Mouse (Mus musculus): ENCODE results near the gene Entpd2. TPM values are rescaled to one million over a fixed set of nuclear protein-coding genes. Genes with fewer than 3 reads are reported as not detected.

Gene Entpd2
- total and polyA plus RNA-seq, 3 experiments: not detected

GRCm38 (mm10) chr2:25398065-25398464, 2.4 kb downstream of the Entpd2 start:
- Histone ChIP-seq H3K36me3 (ENCODE audit: control insufficient read depth in 1 of 2, insufficient read depth in 2 of 2, low read length in 2 of 2) (no peaks in the 10 kb centered on the region), H3K79me2 (ENCODE audit: control insufficient read depth, insufficient read depth, low read length, poor library complexity) (no peaks in the 10 kb centered on the region), H3K4me1 (ENCODE audit: control insufficient read depth in 1 of 2, insufficient read depth in 2 of 2, low read length in 2 of 2) (no peaks in the 10 kb centered on the region), H3K4me3 (ENCODE audit: control insufficient read depth in 1 of 2, insufficient read depth in 1 of 2, low read depth in 2 of 2, low read length in 2 of 2) (no peak overlapping the region), H3K27me3 (ENCODE audit: control insufficient read depth in 1 of 2, insufficient read depth in 2 of 2, low read length in 2 of 2) (peaks cover 4 to 6% of the 10 kb centered on the region in 2 experiments; a peak in 3 of 4 replicates), H3K9ac (ENCODE audit: control insufficient read depth, low read depth, low read length, poor library complexity, severe bottlenecking) (no peak overlapping the region), H3K27ac (ENCODE audit: control insufficient read depth, low read depth, low read length) (no peak overlapping the region), H3K9me3 (replicated peaks; ENCODE audit: insufficient read depth, low read length) (no peaks in the 10 kb centered on the region)
- DNase-seq (ENCODE audit: low read depth, low spot score): no peak
- TF ChIP-seq HCFC1 (IDR thresholded peaks at IDR 0.05; ENCODE audit: low read depth, low read length): no peak
- TF ChIP-seq POLR2A (IDR thresholded peaks at IDR 0.05; ENCODE audit: control insufficient read depth in 1 of 2, insufficient read depth in 1 of 2, low read depth in 1 of 2, low read length in 2 of 2, poor library complexity in 1 of 2): no peak
- no peak for TF ChIP-seq TAL1 (IDR thresholded peaks at IDR 0.05; ENCODE audit: low read length)
- no peak for TF ChIP-seq CHD2 (IDR thresholded peaks at IDR 0.05; ENCODE audit: low read length)
- TF ChIP-seq SIN3A (IDR thresholded peaks at IDR 0.05; ENCODE audit: low read length): no peak
- TF ChIP-seq POLR2AphosphoS2 (IDR thresholded peaks at IDR 0.05; ENCODE audit: low read length): no peak
- TF ChIP-seq UBTF (IDR thresholded peaks at IDR 0.05; ENCODE audit: borderline replicate concordance, insufficient read depth, low read depth, low read length): no peak
- TF ChIP-seq MAFK (IDR thresholded peaks at IDR 0.05; ENCODE audit: borderline replicate concordance, low read depth, low read length): no peak
- TF ChIP-seq MEF2A (IDR thresholded peaks at IDR 0.05; ENCODE audit: extremely low read depth, insufficient replicate concordance, low read depth, low read length, poor library complexity, severe bottlenecking): no peak
- TF ChIP-seq USF1 (IDR thresholded peaks at IDR 0.05; ENCODE audit: low read depth, low read length): no peak
- TF ChIP-seq USF2 (IDR thresholded peaks at IDR 0.05; ENCODE audit: borderline replicate concordance in 1 of 2, insufficient read depth in 1 of 2, low read depth in 1 of 2, low read length in 2 of 2): no peak
- no peak for TF ChIP-seq NELFE (IDR thresholded peaks at IDR 0.05; ENCODE audit: low read depth, low read length)
- TF ChIP-seq TCF12 (IDR thresholded peaks at IDR 0.05; ENCODE audit: low read depth, low read length): no peak

GRCm38 (mm10) chr2:25399051-25399450, 3.4 kb downstream of the Entpd2 start, which contains the start of gene Npdc1:
Npdc1 (plus strand) TSS chr2:25399351.
- Histone ChIP-seq H3K4me1 (ENCODE audit: control insufficient read depth in 1 of 2, insufficient read depth in 2 of 2, low read length in 2 of 2) (no peaks in the 10 kb centered on the region), H3K4me3 (ENCODE audit: control insufficient read depth in 1 of 2, insufficient read depth in 1 of 2, low read depth in 2 of 2, low read length in 2 of 2) (no peak within 1 kb of the TSS), H3K27me3 (ENCODE audit: control insufficient read depth in 1 of 2, insufficient read depth in 2 of 2, low read length in 2 of 2) (peaks cover 4 to 6% of the 10 kb centered on the region in 2 experiments; a peak in 2 of 4 replicates), H3K27ac (ENCODE audit: control insufficient read depth, low read depth, low read length) (no peak within 1 kb of the TSS), H3K9ac (ENCODE audit: control insufficient read depth, low read depth, low read length, poor library complexity, severe bottlenecking) (no peak within 1 kb of the TSS), H3K79me2 (ENCODE audit: control insufficient read depth, insufficient read depth, low read length, poor library complexity) (no peaks in the 10 kb centered on the region), H3K9me3 (replicated peaks; ENCODE audit: insufficient read depth, low read length) (no peaks in the 10 kb centered on the region), H3K36me3 (ENCODE audit: control insufficient read depth in 1 of 2, insufficient read depth in 2 of 2, low read length in 2 of 2) (no peaks in the 10 kb centered on the region)
- DNase-seq (ENCODE audit: low read depth, low spot score): no peak
- no peak for TF ChIP-seq ZMIZ1 (IDR thresholded peaks at IDR 0.05; ENCODE audit: low read depth, low read length)
- TF ChIP-seq CTCF (IDR thresholded peaks at IDR 0.05 in 2 of 3, conservative IDR thresholded peaks at IDR 0.05 in 1 of 3; ENCODE audit: control insufficient read depth in 1 of 3, insufficient read depth in 1 of 3, low read depth in 2 of 3, low read length in 3 of 3, poor library complexity in 1 of 3, severe bottlenecking in 1 of 3): no peak
- TF ChIP-seq HCFC1 (IDR thresholded peaks at IDR 0.05; ENCODE audit: low read depth, low read length): no peak
- no peak for TF ChIP-seq GABPA (IDR thresholded peaks at IDR 0.05; ENCODE audit: low read depth, low read length)
